Mouse (Mus musculus) embryonic facial prominence, embryonic 14.5 days (tissue): Measurements from ENCODE around the gene Tns1. TPM values are rescaled to one million over a fixed set of nuclear protein-coding genes. Genes with fewer than 3 reads are reported as not detected.
A peak's percentile ranks its signal among the peaks of the same experiment; 100 is the strongest.

ENCODE experiments used
- ATAC-seq: fragments of 200-750 bp; cut with Nextera tagmentation; 2 replicates; pipeline ENCODE4 v1.8.0; 2017; ENCODE audit warnings: low read depth, moderate number of reproducible peaks, moderate TSS enrichment
- DNase-seq: peaks from one replicate; pipeline ENCODE4 v3.0.0-alpha.2; 2015; ENCODE audit warnings: low spot score
- H3K27ac ChIP-seq: fragments of 300-500 bp; sonication (generic); replicated peaks from 2 replicates; pipeline ENCODE4 v1.5.1; 2014; ENCODE audit warnings: low read depth, mild to moderate bottlenecking, low read length, moderate library complexity
- H3K27me3 ChIP-seq: fragments of 300-500 bp; sonication (generic); replicated peaks from 2 replicates; pipeline ENCODE4 v1.6.1; 2014; ENCODE audit warnings: low read length; ENCODE audit not compliant: control insufficient read depth, insufficient read depth
- H3K36me3 ChIP-seq: fragments of 300-500 bp; sonication (generic); 2 replicates; pipeline ENCODE4 v1.6.1; 2014; ENCODE audit warnings: low read length, mixed read lengths; ENCODE audit not compliant: control insufficient read depth, insufficient read depth
- H3K4me1 ChIP-seq: fragments of 300-500 bp; sonication (generic); 2 replicates; pipeline ENCODE4 v1.6.1; 2014; ENCODE audit warnings: antibody characterized with exemption, low read length; ENCODE audit not compliant: control insufficient read depth, insufficient read depth
- H3K4me2 ChIP-seq: fragments of 300-500 bp; sonication (generic); 2 replicates; pipeline ENCODE4 v1.6.1; 2014; ENCODE audit warnings: low read depth, mild to moderate bottlenecking, low read length, moderate library complexity, mixed read lengths
- H3K4me3 ChIP-seq: fragments of 300-500 bp; sonication (generic); 2 replicates; pipeline ENCODE4 v1.5.1; 2014; ENCODE audit warnings: low read depth, mild to moderate bottlenecking, low read length
- H3K9ac ChIP-seq: fragments of 300-500 bp; sonication (generic); 2 replicates; pipeline ENCODE4 v1.6.1; 2014; ENCODE audit warnings: low read depth, mild to moderate bottlenecking, low read length, moderate library complexity, mixed read lengths
- H3K9me3 ChIP-seq: fragments of 300-500 bp; sonication (generic); 2 replicates; pipeline ENCODE4 v1.6.1; 2016; ENCODE audit warnings: low read length; ENCODE audit not compliant: control insufficient read depth
- WGBS: fragments of 180-500 bp; shearing (Covaris S2); extraction: QIAGEN DNeasy Blood & Tissue Kit; methylation state at CpG from one replicate; pipeline ENCODE4 v1.1.7; 2014; 5-methylcytosine and 5-hydroxymethylcytosine counted together
- polyA plus RNA-seq: library from polyadenylated mRNA; unstranded; fragments of >200 nt; fragmentation: Nextera tagmentation; extraction: Ambion mirVana; gene quantifications from 2 replicates; pipeline ENCODE4 v1.2.1, GENCODE M21; 2014

Tns1 gene
- polyA plus RNA-seq, 1 experiment from 2014 or later: 58.5 TPM

DNA sequence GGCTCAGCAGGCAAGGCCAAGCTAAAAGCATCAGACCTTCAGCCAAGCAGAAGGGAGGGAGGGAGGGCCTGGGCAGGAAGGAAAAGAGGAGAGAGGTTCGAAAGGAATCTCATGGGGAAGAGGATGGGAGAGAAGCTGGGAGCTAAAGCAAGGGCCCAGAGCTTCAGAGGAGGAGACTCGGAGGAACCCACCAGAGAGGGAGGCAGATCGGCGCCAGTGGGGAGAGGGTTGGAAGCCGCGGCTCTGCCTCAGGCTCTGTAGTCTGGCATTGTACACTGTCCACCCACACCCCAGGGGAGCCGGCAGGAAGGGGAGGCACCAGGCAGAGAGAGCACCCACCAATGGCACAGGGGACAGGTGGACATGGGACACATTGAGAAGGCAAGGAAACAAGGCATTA lies 177.5 kb downstream of the Tns1 start:
- peaks cover 27% of the 10 kb centered on the region for H3K4me1 ChIP-seq
- peaks cover 12% of the 10 kb centered on the region; the same call in 1 of the 2 replicates for H3K36me3 ChIP-seq
- H3K4me3 ChIP-seq: no peak overlapping the region
- H3K9me3 ChIP-seq: no peaks in the 10 kb centered on the region
- WGBS: 71% methylated on average over 7 of the region's 7 CpGs
- H3K9ac ChIP-seq: no peak overlapping the region
- H3K4me2 ChIP-seq: no peak overlapping the region
- H3K27me3 ChIP-seq: no peaks in the 10 kb centered on the region
- ATAC-seq (no peak), DNase-seq (no peak)
- H3K27ac ChIP-seq: no peak overlapping the region

DNA sequence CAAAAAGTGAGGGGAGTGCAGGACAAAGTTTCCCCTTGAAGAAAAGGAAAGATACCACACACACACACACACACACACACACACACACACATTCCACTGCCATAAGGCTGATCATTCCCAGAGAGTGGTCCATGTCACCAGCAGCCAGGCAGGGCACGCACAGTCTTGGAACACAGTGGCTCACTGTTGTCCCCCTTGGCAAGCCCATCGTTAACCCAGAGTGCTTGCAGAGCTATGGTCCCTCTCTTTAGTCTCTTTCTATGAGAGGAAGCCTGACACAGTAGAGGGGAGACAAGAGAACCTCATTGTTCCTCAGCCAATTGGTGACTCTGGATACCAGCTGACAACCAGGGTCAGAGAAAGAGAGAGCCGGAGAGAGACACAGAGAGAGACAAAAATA lies 179.9 kb downstream of the Tns1 start:
- peak overlapping the region; percentile 87 for H3K27ac ChIP-seq
- H3K4me2 ChIP-seq: no peak overlapping the region
- H3K4me3 ChIP-seq: no peak overlapping the region
- no peak for DNase-seq
- H3K9me3 ChIP-seq: no peaks in the 10 kb centered on the region
- ATAC-seq: 0 out of 2 replicates have a peak, but pooled peaks have one; percentile 19
- peaks cover 27% of the 10 kb centered on the region for H3K4me1 ChIP-seq
- WGBS: 63% methylated on average over 3 of the region's 3 CpGs
- H3K36me3 ChIP-seq: peaks cover 9% of the 10 kb centered on the region; the same call in 1 of the 2 replicates
- H3K27me3 ChIP-seq: no peaks in the 10 kb centered on the region
- H3K9ac ChIP-seq: no peak overlapping the region

DNA sequence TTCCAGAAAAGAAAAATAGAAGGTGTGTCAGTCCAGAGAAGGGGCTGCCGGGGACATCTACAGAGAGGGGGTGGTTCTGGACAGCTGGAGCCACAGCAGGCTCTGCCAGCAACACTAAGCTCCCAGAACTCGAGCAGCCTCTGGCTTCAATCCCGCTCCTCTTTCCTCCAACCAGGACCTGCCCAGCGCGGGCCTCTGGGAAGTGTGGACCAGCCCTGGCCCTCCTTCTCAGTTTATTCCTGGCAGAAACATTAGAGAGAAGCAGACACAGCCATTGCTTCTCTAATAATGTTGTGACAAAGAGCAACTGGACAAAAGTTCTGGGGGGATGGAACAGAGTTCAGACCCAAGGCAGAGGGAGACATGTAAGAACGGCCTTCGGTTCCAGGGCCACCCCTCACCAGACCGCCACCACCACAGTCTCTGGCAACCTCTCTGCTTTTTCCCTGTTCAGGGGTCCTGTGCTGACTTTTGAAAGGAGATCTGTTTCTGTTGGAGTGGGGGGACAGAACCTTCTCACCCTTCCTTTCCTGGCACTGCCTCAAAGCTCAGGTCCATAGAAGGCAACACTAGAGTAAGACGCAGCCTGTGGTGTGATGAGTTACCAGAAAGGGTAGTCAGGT lies 180.5 kb downstream of the Tns1 start:
- peak; percentile 82 for DNase-seq
- Histone ChIP-seq H3K9ac (no peak overlapping the region), H3K4me1 (peaks cover 27% of the 10 kb centered on the region), H3K4me2 (no peak overlapping the region; the same call in 1 of the 2 replicates), H3K4me3 (no peak overlapping the region), H3K9me3 (no peaks in the 10 kb centered on the region), H3K27ac (peak overlapping the region; percentile 87), H3K36me3 (peaks cover 9% of the 10 kb centered on the region; the same call in 1 of the 2 replicates), H3K27me3 (no peaks in the 10 kb centered on the region)
- WGBS: 62% methylated on average over 9 of the region's 9 CpGs
- ATAC-seq: peak; percentile 58

DNA sequence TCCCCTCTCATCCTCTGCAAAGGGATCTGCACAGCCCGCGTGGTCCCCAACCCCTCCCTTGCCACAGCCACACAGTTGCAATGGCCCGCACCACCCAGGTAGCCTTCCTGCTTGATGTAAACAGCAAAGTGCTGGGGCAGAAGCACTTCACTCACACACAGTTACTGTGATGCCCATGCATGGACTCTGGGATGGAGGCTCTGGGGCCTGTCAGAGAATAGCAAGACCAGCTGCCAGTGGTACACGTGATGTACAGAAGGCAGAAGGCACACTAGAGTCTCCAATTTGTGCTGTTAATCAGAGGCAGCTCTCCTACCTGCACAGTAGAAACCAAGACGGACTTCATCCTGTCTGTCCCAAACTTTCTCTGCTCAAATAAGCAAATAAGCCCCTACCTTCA lies 181.0 kb downstream of the Tns1 start:
- Histone ChIP-seq H3K4me2 (no peak overlapping the region), H3K27me3 (no peaks in the 10 kb centered on the region), H3K9me3 (no peaks in the 10 kb centered on the region), H3K9ac (no peak overlapping the region), H3K27ac (peak overlapping the region; percentile 87), H3K4me3 (no peak overlapping the region), H3K36me3 (peaks cover 9% of the 10 kb centered on the region; the same call in 1 of the 2 replicates), H3K4me1 (peaks cover 27% of the 10 kb centered on the region)
- 70% methylated on average over 5 of the region's 5 CpGs for WGBS
- ATAC-seq (no peak), DNase-seq (no peak)

DNA sequence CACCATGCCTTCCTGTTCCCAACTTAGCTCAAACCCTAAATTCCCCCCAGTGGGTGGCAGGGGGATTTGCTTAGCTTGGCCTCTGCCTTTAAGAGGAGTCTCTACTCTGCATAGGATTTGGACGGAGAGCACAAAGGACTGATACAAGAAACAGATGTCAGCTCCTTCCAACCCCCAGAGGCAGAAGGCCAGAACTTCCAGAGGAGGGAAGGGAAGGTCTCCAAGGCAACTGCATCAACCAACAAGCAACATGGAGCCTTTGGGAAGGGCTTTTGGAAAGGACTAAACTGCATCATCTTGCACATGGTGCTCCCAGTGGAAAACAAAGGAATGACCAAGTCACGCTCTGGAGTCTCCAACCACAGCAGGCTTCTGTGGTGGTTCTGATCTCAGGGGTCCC lies 182.0 kb downstream of the Tns1 start:
- Histone ChIP-seq H3K4me3 (no peak overlapping the region), H3K4me2 (no peak overlapping the region), H3K4me1 (peaks cover 27% of the 10 kb centered on the region), H3K9me3 (no peaks in the 10 kb centered on the region), H3K36me3 (peaks cover 9% of the 10 kb centered on the region; the same call in 1 of the 2 replicates), H3K9ac (no peak overlapping the region), H3K27ac (peak overlapping the region; percentile 87), H3K27me3 (no peaks in the 10 kb centered on the region)
- WGBS: 37% methylated on average over 2 of the region's 2 CpGs
- DNase-seq (peak; percentile 90), ATAC-seq (peak; percentile 86)

DNA sequence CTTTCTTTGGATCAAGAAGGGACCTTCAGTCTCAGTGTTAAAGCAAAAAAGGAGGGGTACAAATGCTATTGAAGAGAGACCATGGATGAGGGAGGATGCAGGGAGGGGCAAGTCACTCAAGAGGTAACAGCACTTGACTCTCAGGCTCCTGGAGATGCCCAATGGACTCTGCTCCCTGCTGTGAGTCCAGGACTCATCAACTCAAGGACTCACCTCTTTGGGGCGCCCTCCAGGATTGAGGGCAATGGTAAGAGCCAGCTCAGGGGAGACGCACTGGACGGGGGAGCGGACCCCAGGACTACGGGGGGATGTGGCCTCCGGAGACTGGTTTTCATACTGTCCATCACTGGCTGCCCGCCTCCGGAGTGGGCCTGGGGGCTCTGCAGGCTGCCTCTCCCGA lies 182.6 kb downstream of the Tns1 start:
- Histone ChIP-seq H3K4me3 (no peak overlapping the region), H3K27ac (peak overlapping the region; percentile 63; the same call in 1 of the 2 replicates), H3K4me2 (no peak overlapping the region), H3K27me3 (no peaks in the 10 kb centered on the region), H3K9ac (no peak overlapping the region), H3K4me1 (peaks cover 27% of the 10 kb centered on the region), H3K36me3 (peaks cover 12% of the 10 kb centered on the region), H3K9me3 (no peaks in the 10 kb centered on the region)
- 63% methylated on average over 9 of the region's 9 CpGs for WGBS
- ATAC-seq: no peak
- no peak for DNase-seq

DNA sequence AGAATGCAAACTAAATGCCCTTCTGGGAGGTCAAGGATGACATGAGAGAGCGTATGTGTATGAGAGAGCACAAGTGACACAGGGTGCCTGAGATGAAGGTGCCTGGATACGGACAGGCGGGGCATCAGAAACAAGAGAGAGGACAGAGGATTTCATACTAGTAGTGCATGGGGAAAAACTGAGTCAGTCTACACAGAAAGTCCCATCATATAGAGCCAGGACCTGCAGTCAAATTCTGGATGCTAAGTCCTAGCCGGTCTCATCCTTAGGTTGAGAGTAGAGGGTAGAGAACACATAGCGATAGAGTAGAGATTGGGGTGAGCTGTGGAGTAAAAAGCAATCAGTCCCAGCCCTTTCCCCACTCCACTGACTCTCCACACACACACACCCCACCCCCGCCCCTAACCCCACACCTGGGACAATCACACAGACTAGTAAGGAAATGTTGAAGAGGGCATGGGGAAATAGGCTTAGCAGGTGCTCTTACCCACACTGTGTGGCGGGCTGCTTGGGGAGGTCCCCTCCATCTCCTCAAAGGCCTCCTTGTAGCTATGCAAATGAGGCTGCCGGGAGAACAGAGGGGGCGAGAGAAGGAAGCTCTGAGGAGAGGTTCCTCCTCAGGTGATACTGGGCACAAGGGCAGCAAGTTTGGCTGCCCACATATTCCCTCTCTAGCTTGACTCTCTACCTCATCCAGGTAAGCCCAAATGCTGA lies 183.6 kb downstream of the Tns1 start:
- H3K4me2 ChIP-seq: no peak overlapping the region
- H3K36me3 ChIP-seq: peaks cover 22% of the 10 kb centered on the region
- DNase-seq (no peak), ATAC-seq (no peak)
- no peaks in the 10 kb centered on the region for H3K27me3 ChIP-seq
- H3K4me3 ChIP-seq: no peak overlapping the region
- H3K4me1 ChIP-seq: peaks cover 27% of the 10 kb centered on the region
- H3K9me3 ChIP-seq: no peaks in the 10 kb centered on the region
- no peak overlapping the region for H3K27ac ChIP-seq
- 79% methylated on average over 9 of the region's 9 CpGs for WGBS
- H3K9ac ChIP-seq: no peak overlapping the region

- whole genome bisulfite sequencing: 45% methylated on average over 10 of the region's 10 CpGs
- H3K9me3 ChIP-seq: no peaks in the 10 kb centered on the region
- H3K4me3 ChIP-seq: no peak overlapping the region
- H3K27ac ChIP-seq: no peak overlapping the region
- peaks cover 28% of the 10 kb centered on the region for H3K36me3 ChIP-seq
- peaks cover 19% of the 10 kb centered on the region for H3K4me1 ChIP-seq
- no peak for ATAC-seq
- no peak overlapping the region for H3K9ac ChIP-seq
- no peak for DNase-seq
- no peak overlapping the region for H3K4me2 ChIP-seq
- no peaks in the 10 kb centered on the region for H3K27me3 ChIP-seq
Measured at GRCm38 (mm10) chr1:73938597-73938996, 185.7 kb downstream of the Tns1 start.
